In genomic region chrX:142677193-142677592, GRCm38 (mm10) we compare ENCODE assay signal across 14 mouse cellular contexts.
"Had no signal": no experiment of that assay in that cellular context is flagged by ENCODE, and none has a peak within 500 bp of the region (broad histone marks: within the 10 kb centered on the region; RNA-seq: fewer than 3 reads in every experiment).

No protein-coding gene starts in this region.

- DNase-seq: lung, adult 18-20 months; lung, embryonic 14.5 days; lung, postnatal 10 days; lung, postnatal 4 days; midbrain, embryonic 14.5 days; right cerebral cortex, postnatal 14 days; thymus, adult 2 months; thymus, postnatal 25 days; thymus, postnatal 4 days had no signal

- H3K9me3 ChIP-seq: midbrain, embryonic 10.5 days; midbrain, embryonic 12.5 days; neural tube, embryonic 12.5 days; stomach, embryonic 15.5 days had no signal

- H3K4me1 ChIP-seq: midbrain, embryonic 12.5 days; neural tube, embryonic 12.5 days; stomach, embryonic 15.5 days had no signal

- H3K4me2 ChIP-seq: lung, embryonic 14.5 days; midbrain, embryonic 12.5 days; neural tube, embryonic 12.5 days; stomach, embryonic 15.5 days had no signal

- H3K27me3 ChIP-seq: stomach, embryonic 15.5 days had no signal

- H3K27ac ChIP-seq: midbrain, embryonic 10.5 days; midbrain, embryonic 12.5 days; neural tube, embryonic 12.5 days; stomach, embryonic 15.5 days; stomach, postnatal 0 days had no signal

- H3K9ac ChIP-seq: lung, embryonic 14.5 days; midbrain, embryonic 12.5 days; neural tube, embryonic 12.5 days; stomach, embryonic 15.5 days had no signal

- H3K4me3 ChIP-seq: midbrain, embryonic 10.5 days; midbrain, embryonic 12.5 days; neural tube, embryonic 12.5 days; stomach, embryonic 15.5 days had no signal

- H3K36me3 ChIP-seq: midbrain, embryonic 10.5 days; midbrain, embryonic 12.5 days; neural tube, embryonic 12.5 days; stomach, embryonic 15.5 days had no signal
